Mouse (Mus musculus) MN1 (cell line): ENCODE measurements at regions not wholly inside any gene's neighbourhood (a gene's known extent, or its start where the extent isn't known, plus 50 kb on each side); places are given as distances from the start of the nearest gene placed in this dataset.
"Not testable (repeated sequence)": the region's sequence is repeated elsewhere in the genome, so short reads cannot be mapped to it uniquely, and the experiment has no call there.

Experiments used
- DNase-seq: peaks from one replicate; pipeline ENCODE4 v3.0.0-alpha.2; 2016; ENCODE audit warnings: low spot score

- DNase-seq: no peak
Observed at GRCm38 (mm10) chr2:117450172-117450865, 107.5 kb upstream of the Rasgrp1 start.

- DNase-seq: no peak
Observed at GRCm38 (mm10) chr2:117451818-117452217, 109.0 kb upstream of the Rasgrp1 start.

- no peak for DNase-seq
Observed at GRCm38 (mm10) chr2:117455021-117455739, 112.4 kb upstream of the Rasgrp1 start.

GRCm38 (mm10) chr2:117455740-117456455 is 113.1 kb upstream of the Rasgrp1 start:
- DNase-seq: no peak

GRCm38 (mm10) chr2:117456456-117457020 is 113.7 kb upstream of the Rasgrp1 start:
- no peak for DNase-seq

- DNase-seq: no peak
Observed at GRCm38 (mm10) chr2:117461541-117462290, 118.9 kb upstream of the Rasgrp1 start.

GRCm38 (mm10) chr2:117474885-117475542 is 132.2 kb upstream of the Rasgrp1 start:
- no peak for DNase-seq

- no peak for DNase-seq
Observed at GRCm38 (mm10) chr2:117475561-117475960, 132.8 kb upstream of the Rasgrp1 start.

GRCm38 (mm10) chr2:117477503-117477902 is 134.7 kb upstream of the Rasgrp1 start:
- not testable (repeated sequence) for DNase-seq

- DNase-seq: not testable (repeated sequence)
Observed at GRCm38 (mm10) chr2:117479244-117480009, 136.6 kb upstream of the Rasgrp1 start.

- DNase-seq: no peak
Observed at GRCm38 (mm10) chr2:117486447-117486846, 143.6 kb upstream of the Rasgrp1 start.

GRCm38 (mm10) chr2:117498565-117498964 is 155.8 kb upstream of the Rasgrp1 start:
- DNase-seq: no peak

- no peak for DNase-seq
Observed at GRCm38 (mm10) chr2:117502611-117503010, 159.8 kb upstream of the Rasgrp1 start.

- no peak for DNase-seq
Observed at GRCm38 (mm10) chr2:117511737-117512136, 168.9 kb upstream of the Rasgrp1 start.

GRCm38 (mm10) chr2:117512551-117512950 is 169.8 kb upstream of the Rasgrp1 start:
- DNase-seq: no peak

- no peak for DNase-seq
Observed at GRCm38 (mm10) chr2:117524437-117524836, 181.6 kb upstream of the Rasgrp1 start.

- no peak for DNase-seq
Observed at GRCm38 (mm10) chr2:117538865-117539264, 196.1 kb upstream of the Rasgrp1 start.

- DNase-seq: no peak
Observed at GRCm38 (mm10) chr2:117539285-117539684, 196.5 kb upstream of the Rasgrp1 start.

GRCm38 (mm10) chr2:117541471-117541870 is 198.7 kb upstream of the Rasgrp1 start:
- peak; percentile 22 for DNase-seq

GRCm38 (mm10) chr2:117542298-117542697 is 199.5 kb upstream of the Rasgrp1 start:
- no peak for DNase-seq
